Mouse (Mus musculus) retina, adult 2 months (tissue): ENCODE measurements at regions not wholly inside any gene's neighbourhood (a gene's known extent, or its start where the extent isn't known, plus 50 kb on each side); places are given as distances from the start of the nearest gene placed in this dataset.

Experiments used
- DNase-seq: peaks from one replicate; pipeline ENCODE4 v3.0.0-alpha.2; 2012; ENCODE audit warnings: low read depth, low spot score

DNA sequence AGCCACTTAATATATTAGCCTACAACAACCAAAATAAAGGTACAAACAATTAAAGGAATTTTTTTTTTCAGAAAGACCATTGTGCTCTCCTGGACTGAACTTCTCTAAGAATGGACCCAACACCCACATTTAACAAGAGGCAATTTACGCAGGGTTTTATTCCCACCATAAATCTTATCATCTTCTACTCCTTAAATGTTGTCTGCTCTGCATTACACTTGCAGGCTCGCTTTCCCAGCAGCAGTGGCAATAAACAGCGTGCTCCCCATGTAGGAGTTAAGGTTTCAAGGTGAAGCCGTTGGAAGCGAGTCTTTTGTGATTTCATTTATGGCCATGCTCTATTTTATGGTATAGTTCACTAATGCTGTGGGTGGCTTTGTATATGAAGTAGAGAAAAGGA is 76.0 kb upstream of the Nhs start:
- no peak for DNase-seq

DNA sequence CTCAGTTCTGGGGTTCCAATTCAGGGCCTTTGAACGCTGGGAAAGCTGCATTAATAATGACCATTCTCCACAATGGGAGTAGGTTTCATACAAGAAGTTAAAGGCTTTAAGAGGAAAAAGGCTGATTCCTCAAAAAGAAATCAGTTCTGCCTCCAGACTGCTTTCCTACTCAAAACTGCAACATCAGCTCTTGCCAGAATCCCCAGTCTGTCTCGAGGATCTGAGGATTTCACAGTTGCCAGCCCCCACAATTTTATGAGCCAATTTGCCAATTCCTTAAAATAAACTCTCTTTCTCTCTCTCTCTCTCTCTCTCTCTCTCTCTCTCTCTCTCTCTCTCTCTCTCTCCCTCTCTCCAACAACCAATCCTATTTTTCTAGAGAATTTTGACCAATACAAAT is 51.3 kb upstream of the Nhs start:
- DNase-seq, result no peak
